Mouse (Mus musculus): ENCODE data around the gene Siva1. TPM values are rescaled to one million over a fixed set of nuclear protein-coding genes. Genes with fewer than 3 reads are reported as not detected.

The Siva1 gene
- polyA plus RNA-seq, 2 experiments, result 179 to 284 TPM

GRCm38 (mm10) chr12:112661851-112662250, 17.4 kb downstream of the Siva1 start:
- peaks cover 65% of the 10 kb centered on the region for H3K4me1 ChIP-seq (ENCODE audit: control insufficient read depth, insufficient read depth, low read length)
- no peak overlapping the region for H3K4me3 ChIP-seq (replicated peaks; ENCODE audit: low read length)
- DNase-seq (ENCODE audit: low spot score) (no peak), ATAC-seq (ENCODE audit: low FRiP score, low read depth) (no peak)
- no peak overlapping the region for H3K4me2 ChIP-seq (replicated peaks; ENCODE audit: low read depth, low read length, severe bottlenecking)
- H3K36me3 ChIP-seq (ENCODE audit: control insufficient read depth, insufficient read depth, low read length), result peaks cover 90% of the 10 kb centered on the region
- 79% methylated on average over 9 of the region's 9 CpGs for WGBS
- H3K27ac ChIP-seq (replicated peaks; ENCODE audit: low read depth, low read length), result peak overlapping the region; percentile 87
- no peak for TF ChIP-seq POLR2A (IDR thresholded peaks at IDR 0.05; ENCODE audit: borderline replicate concordance, extremely low read depth, insufficient read depth, insufficient read length)
- H3K9ac ChIP-seq (ENCODE audit: low read depth, low read length, severe bottlenecking), result peak overlapping the region; percentile 8; the same call in 1 of the 2 replicates
- H3K27me3 ChIP-seq (ENCODE audit: control insufficient read depth, insufficient read depth, low read length), result no peaks in the 10 kb centered on the region
- no peaks in the 10 kb centered on the region for H3K9me3 ChIP-seq (ENCODE audit: control insufficient read depth, low read length)

- DNase-seq (ENCODE audit: low spot score) (no peak), ATAC-seq (ENCODE audit: low FRiP score, low read depth) (no peak)
- Histone ChIP-seq H3K4me1 (ENCODE audit: control insufficient read depth, insufficient read depth, low read length) (peaks cover 66% of the 10 kb centered on the region), H3K27ac (replicated peaks; ENCODE audit: low read depth, low read length) (0 out of 2 replicates have a peak overlapping the region, but pooled peaks have one; percentile 26), H3K9ac (ENCODE audit: low read depth, low read length, severe bottlenecking) (no peak overlapping the region), H3K4me2 (replicated peaks; ENCODE audit: low read depth, low read length, severe bottlenecking) (no peak overlapping the region), H3K9me3 (ENCODE audit: control insufficient read depth, low read length) (no peaks in the 10 kb centered on the region), H3K27me3 (ENCODE audit: control insufficient read depth, insufficient read depth, low read length) (no peaks in the 10 kb centered on the region), H3K4me3 (replicated peaks; ENCODE audit: low read length) (no peak overlapping the region), H3K36me3 (ENCODE audit: control insufficient read depth, insufficient read depth, low read length) (peaks cover 88% of the 10 kb centered on the region)
- 84% methylated on average over 10 of the region's 11 CpGs for WGBS
- TF ChIP-seq POLR2A (IDR thresholded peaks at IDR 0.05; ENCODE audit: borderline replicate concordance, extremely low read depth, insufficient read depth, insufficient read length), result no peak
These were observed 18.8 kb downstream of the Siva1 start for GRCm38 (mm10) chr12:112663303-112663702.

DNA sequence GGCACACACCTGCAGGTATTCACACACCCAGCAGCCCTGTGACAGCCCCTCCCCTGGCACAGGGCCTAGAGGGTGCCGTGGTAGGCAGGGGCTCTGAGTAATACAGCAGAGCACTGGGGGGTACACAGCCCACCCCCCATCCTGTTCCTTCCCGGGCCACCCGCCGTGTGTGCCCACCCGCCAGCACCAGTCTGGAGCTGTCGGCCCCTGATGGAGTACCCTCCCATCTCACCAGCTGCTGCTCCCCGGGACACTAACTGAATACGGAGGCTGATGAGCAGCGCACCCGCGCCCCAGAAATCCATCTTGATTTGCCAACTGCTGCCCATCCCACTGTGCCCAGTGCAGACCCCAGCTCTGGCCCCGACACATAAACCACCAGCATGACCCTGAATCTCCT, 19.2 kb downstream of the Siva1 start:
- H3K9ac ChIP-seq (ENCODE audit: low read depth, low read length, severe bottlenecking), result no peak overlapping the region
- peaks cover 88% of the 10 kb centered on the region for H3K36me3 ChIP-seq (ENCODE audit: control insufficient read depth, insufficient read depth, low read length)

GRCm38 (mm10) chr12:112664124-112664523, 19.6 kb downstream of the Siva1 start:
- no peak overlapping the region for H3K4me2 ChIP-seq (replicated peaks; ENCODE audit: low read depth, low read length, severe bottlenecking)
- ATAC-seq (ENCODE audit: low FRiP score, low read depth), result no peak
- H3K27me3 ChIP-seq (ENCODE audit: control insufficient read depth, insufficient read depth, low read length), result no peaks in the 10 kb centered on the region
- no peak overlapping the region for H3K9ac ChIP-seq (ENCODE audit: low read depth, low read length, severe bottlenecking)
- 44% methylated on average over 2 of the region's 2 CpGs for WGBS
- no peaks in the 10 kb centered on the region for H3K9me3 ChIP-seq (ENCODE audit: control insufficient read depth, low read length)
- H3K4me1 ChIP-seq (ENCODE audit: control insufficient read depth, insufficient read depth, low read length), result peaks cover 66% of the 10 kb centered on the region
- H3K4me3 ChIP-seq (replicated peaks; ENCODE audit: low read length), result no peak overlapping the region
- DNase-seq (ENCODE audit: low spot score), result no peak
- TF ChIP-seq POLR2A (IDR thresholded peaks at IDR 0.05; ENCODE audit: borderline replicate concordance, extremely low read depth, insufficient read depth, insufficient read length), result no peak
- peaks cover 88% of the 10 kb centered on the region for H3K36me3 ChIP-seq (ENCODE audit: control insufficient read depth, insufficient read depth, low read length)
- H3K27ac ChIP-seq (replicated peaks; ENCODE audit: low read depth, low read length), result no peak overlapping the region

More for the DNA sequence above, 19.2 kb downstream of the Siva1 start:
- TF ChIP-seq POLR2A (IDR thresholded peaks at IDR 0.05; ENCODE audit: borderline replicate concordance, extremely low read depth, insufficient read depth, insufficient read length), result no peak
- Histone ChIP-seq H3K9me3 (ENCODE audit: control insufficient read depth, low read length) (no peaks in the 10 kb centered on the region), H3K4me2 (replicated peaks; ENCODE audit: low read depth, low read length, severe bottlenecking) (no peak overlapping the region), H3K27ac (replicated peaks; ENCODE audit: low read depth, low read length) (0 out of 2 replicates have a peak overlapping the region, but pooled peaks have one; percentile 26), H3K4me3 (replicated peaks; ENCODE audit: low read length) (no peak overlapping the region), H3K4me1 (ENCODE audit: control insufficient read depth, insufficient read depth, low read length) (peaks cover 66% of the 10 kb centered on the region), H3K27me3 (ENCODE audit: control insufficient read depth, insufficient read depth, low read length) (no peaks in the 10 kb centered on the region)
- ATAC-seq (ENCODE audit: low FRiP score, low read depth) (no peak), DNase-seq (ENCODE audit: low spot score) (no peak)
- WGBS, result 84% methylated on average over 12 of the region's 12 CpGs

- Histone ChIP-seq H3K4me1 (ENCODE audit: control insufficient read depth, insufficient read depth, low read length) (peaks cover 66% of the 10 kb centered on the region), H3K4me2 (replicated peaks; ENCODE audit: low read depth, low read length, severe bottlenecking) (no peak overlapping the region), H3K9me3 (ENCODE audit: control insufficient read depth, low read length) (no peaks in the 10 kb centered on the region), H3K27me3 (ENCODE audit: control insufficient read depth, insufficient read depth, low read length) (no peaks in the 10 kb centered on the region), H3K36me3 (ENCODE audit: control insufficient read depth, insufficient read depth, low read length) (peaks cover 88% of the 10 kb centered on the region), H3K27ac (replicated peaks; ENCODE audit: low read depth, low read length) (no peak overlapping the region), H3K4me3 (replicated peaks; ENCODE audit: low read length) (no peak overlapping the region), H3K9ac (ENCODE audit: low read depth, low read length, severe bottlenecking) (no peak overlapping the region)
- WGBS, result 65% methylated on average over 5 of the region's 5 CpGs
- no peak for ATAC-seq (ENCODE audit: low FRiP score, low read depth)
- no peak for TF ChIP-seq POLR2A (IDR thresholded peaks at IDR 0.05; ENCODE audit: borderline replicate concordance, extremely low read depth, insufficient read depth, insufficient read length)
- no peak for DNase-seq (ENCODE audit: low spot score)
These were observed 20.2 kb downstream of the Siva1 start for GRCm38 (mm10) chr12:112664656-112665055.

DNA sequence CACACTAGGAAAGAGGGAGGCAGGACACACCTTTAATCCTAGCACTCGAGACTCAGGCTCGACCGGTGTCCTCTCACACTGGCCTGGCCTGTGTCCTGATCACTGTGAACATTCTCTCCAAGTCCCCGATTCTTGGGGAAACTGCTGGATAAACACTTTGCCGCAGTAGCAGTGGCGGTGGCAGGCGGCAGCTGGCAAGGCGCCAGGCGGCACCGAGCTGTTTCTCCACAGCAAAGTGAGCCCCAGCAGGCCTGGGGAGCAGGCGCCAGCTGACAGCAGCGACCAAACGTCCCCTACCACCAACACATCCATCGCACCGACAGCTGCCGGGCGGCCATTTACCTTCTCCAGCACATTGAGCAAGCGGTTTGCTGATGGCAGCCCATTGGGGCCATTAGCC, 21.0 kb downstream of the Siva1 start:
- no peak overlapping the region for H3K9ac ChIP-seq (ENCODE audit: low read depth, low read length, severe bottlenecking)
- H3K36me3 ChIP-seq (ENCODE audit: control insufficient read depth, insufficient read depth, low read length), result peaks cover 89% of the 10 kb centered on the region
- no peak for TF ChIP-seq POLR2A (IDR thresholded peaks at IDR 0.05; ENCODE audit: borderline replicate concordance, extremely low read depth, insufficient read depth, insufficient read length)
- H3K4me3 ChIP-seq (replicated peaks; ENCODE audit: low read length), result no peak overlapping the region
- ATAC-seq (ENCODE audit: low FRiP score, low read depth) (no peak), DNase-seq (ENCODE audit: low spot score) (peak; percentile 55)
- 46% methylated on average over 18 of the region's 18 CpGs for WGBS
- H3K27ac ChIP-seq (replicated peaks; ENCODE audit: low read depth, low read length), result peak overlapping the region; percentile 48
- no peaks in the 10 kb centered on the region for H3K27me3 ChIP-seq (ENCODE audit: control insufficient read depth, insufficient read depth, low read length)
- H3K4me2 ChIP-seq (replicated peaks; ENCODE audit: low read depth, low read length, severe bottlenecking), result no peak overlapping the region; the same call in 1 of the 2 replicates
- H3K4me1 ChIP-seq (ENCODE audit: control insufficient read depth, insufficient read depth, low read length), result peaks cover 63% of the 10 kb centered on the region
- no peaks in the 10 kb centered on the region for H3K9me3 ChIP-seq (ENCODE audit: control insufficient read depth, low read length)

Data from limb, embryonic 14.5 days (tissue).